Mouse (Mus musculus) forebrain, embryonic 14.5 days (tissue): ENCODE data around the gene Hsd17b14. TPM values are rescaled to one million over a fixed set of nuclear protein-coding genes. Genes with fewer than 3 reads are reported as not detected.

ENCODE experiments used
- ATAC-seq: fragments of 200-750 bp; cut with Nextera tagmentation; 2 replicates; pipeline ENCODE4 v1.8.0; 2017; ENCODE audit warnings: mild to moderate bottlenecking, moderate library complexity
- DNase-seq: peaks from one replicate; pipeline ENCODE4 v3.0.0-alpha.2; 2015; ENCODE audit warnings: low spot score
- H3K27ac ChIP-seq: fragments of 300-500 bp; sonication (generic); 2 replicates; pipeline ENCODE4 v1.5.1; 2014; ENCODE audit warnings: low read depth, mild to moderate bottlenecking, control low read depth, low read length, moderate library complexity
- H3K27me3 ChIP-seq: fragments of 300-500 bp; sonication (generic); replicated peaks from 2 replicates; pipeline ENCODE4 v1.6.1; 2014; ENCODE audit warnings: low read length, control low read depth, mixed read lengths; ENCODE audit not compliant: control insufficient read depth, insufficient read depth
- H3K36me3 ChIP-seq: fragments of 300-500 bp; sonication (generic); 2 replicates; pipeline ENCODE4 v1.6.1; 2014; ENCODE audit warnings: low read length, control low read depth; ENCODE audit not compliant: control insufficient read depth, insufficient read depth
- H3K4me1 ChIP-seq: fragments of 300-500 bp; sonication (generic); 2 replicates; pipeline ENCODE4 v1.6.1; 2014; ENCODE audit warnings: antibody characterized with exemption, low read length, control low read depth; ENCODE audit not compliant: control insufficient read depth, insufficient read depth
- H3K4me2 ChIP-seq: fragments of 300-500 bp; sonication (generic); 2 replicates; pipeline ENCODE4 v1.6.1; 2014; ENCODE audit warnings: mild to moderate bottlenecking, control low read depth, low read length
- H3K4me3 ChIP-seq: fragments of 300-500 bp; sonication (generic); 2 replicates; pipeline ENCODE4 v1.5.1; 2014; ENCODE audit warnings: low read depth, low read length, control low read depth
- H3K9ac ChIP-seq: fragments of 300-500 bp; sonication (generic); 2 replicates; pipeline ENCODE4 v1.6.1; 2014; ENCODE audit warnings: mild to moderate bottlenecking, low read length, control low read depth, moderate library complexity
- H3K9me3 ChIP-seq: fragments of 300-500 bp; sonication (generic); replicated peaks from 2 replicates; pipeline ENCODE4 v1.6.1; 2016; ENCODE audit warnings: low read length, control low read depth, mixed read lengths; ENCODE audit not compliant: control insufficient read depth
- WGBS: fragments of 180-500 bp; shearing (Covaris S2); extraction: QIAGEN DNeasy Blood & Tissue Kit; methylation state at CpG from one replicate; pipeline ENCODE4 v1.1.7; 2014; 5-methylcytosine and 5-hydroxymethylcytosine counted together
- polyA plus RNA-seq: library from polyadenylated mRNA; unstranded; fragments of >200 nt; fragmentation: Nextera tagmentation; extraction: Ambion mirVana; gene quantifications from 2 replicates; pipeline ENCODE4 v1.2.1, GENCODE M21; 2014

Gene Hsd17b14
- polyA plus RNA-seq, 1 experiment from 2014 or later = 0.17 TPM

DNA sequence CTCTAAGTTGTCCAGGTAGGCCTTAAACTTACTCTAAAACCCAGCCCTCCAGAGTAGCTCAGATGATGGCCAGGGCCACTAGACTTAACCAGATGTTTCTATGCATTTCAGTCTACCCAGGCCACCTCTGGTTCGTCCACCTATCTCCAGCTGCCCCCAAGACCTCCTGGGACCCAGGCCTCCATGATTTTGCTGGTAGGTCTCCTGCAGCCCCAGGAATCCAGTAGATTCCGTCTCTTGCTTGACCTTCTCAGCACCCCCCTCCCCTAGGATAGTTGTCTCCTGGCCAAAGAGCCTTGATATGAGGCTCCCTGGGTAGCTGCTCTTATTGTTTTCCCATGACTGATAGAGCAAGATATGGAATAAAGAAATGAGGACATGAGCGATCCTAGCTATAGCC is 15.6 kb upstream of the Hsd17b14 start:
- H3K4me3 ChIP-seq = no peak overlapping the region
- H3K9ac ChIP-seq = no peak overlapping the region
- H3K4me1 ChIP-seq = peaks cover 4% of the 10 kb centered on the region; the same call in 1 of the 2 replicates
- DNase-seq (no peak), ATAC-seq (no peak)
- H3K36me3 ChIP-seq = no peaks in the 10 kb centered on the region
- no peaks in the 10 kb centered on the region for H3K27me3 ChIP-seq
- 93% methylated on average over 3 of the region's 3 CpGs for WGBS
- no peak overlapping the region for H3K4me2 ChIP-seq
- no peak overlapping the region for H3K27ac ChIP-seq
- no peaks in the 10 kb centered on the region for H3K9me3 ChIP-seq

GRCm38 (mm10) chr7:45540213-45540612 is 14.5 kb upstream of the Hsd17b14 start:
- WGBS = 79% methylated on average over 2 of the region's 2 CpGs
- Histone ChIP-seq H3K4me3 (no peak overlapping the region), H3K4me1 (peaks cover 4% of the 10 kb centered on the region; the same call in 1 of the 2 replicates), H3K4me2 (no peak overlapping the region), H3K36me3 (no peaks in the 10 kb centered on the region), H3K9me3 (no peaks in the 10 kb centered on the region), H3K27me3 (no peaks in the 10 kb centered on the region), H3K9ac (no peak overlapping the region), H3K27ac (no peak overlapping the region)
- ATAC-seq = no peak
- DNase-seq = no peak

GRCm38 (mm10) chr7:45544525-45544924 is 10.2 kb upstream of the Hsd17b14 start:
- ATAC-seq (no peak), DNase-seq (no peak)

GRCm38 (mm10) chr7:45549641-45550436 is 4.9 kb upstream of the Hsd17b14 start:
- H3K9me3 ChIP-seq = no peaks in the 10 kb centered on the region
- no peak overlapping the region for H3K9ac ChIP-seq
- H3K4me1 ChIP-seq = no peaks in the 10 kb centered on the region
- no peak overlapping the region for H3K27ac ChIP-seq
- no peak overlapping the region for H3K4me3 ChIP-seq
- no peak for DNase-seq
- H3K4me2 ChIP-seq = no peak overlapping the region
- no peak for ATAC-seq
- H3K36me3 ChIP-seq = no peaks in the 10 kb centered on the region
- H3K27me3 ChIP-seq = no peaks in the 10 kb centered on the region
- 87% methylated on average over 16 of the region's 16 CpGs for WGBS

More at GRCm38 (mm10) chr7:45544525-45544924, 10.2 kb upstream of the Hsd17b14 start:
- Histone ChIP-seq H3K27me3 (no peaks in the 10 kb centered on the region), H3K9ac (no peak overlapping the region), H3K9me3 (no peaks in the 10 kb centered on the region), H3K4me3 (no peak overlapping the region), H3K4me2 (no peak overlapping the region), H3K36me3 (no peaks in the 10 kb centered on the region), H3K27ac (no peak overlapping the region), H3K4me1 (no peaks in the 10 kb centered on the region)
- WGBS = 93% methylated on average over 1 of the region's 1 CpGs

- H3K9ac ChIP-seq = no peak overlapping the region
- H3K4me3 ChIP-seq = no peak overlapping the region
- no peak for DNase-seq
- no peak for ATAC-seq
- H3K4me2 ChIP-seq = no peak overlapping the region
- H3K4me1 ChIP-seq = no peaks in the 10 kb centered on the region
- no peaks in the 10 kb centered on the region for H3K27me3 ChIP-seq
- H3K9me3 ChIP-seq = no peaks in the 10 kb centered on the region
- WGBS = 83% methylated on average over 11 of the region's 11 CpGs
- no peak overlapping the region for H3K27ac ChIP-seq
- no peaks in the 10 kb centered on the region for H3K36me3 ChIP-seq
Observed at GRCm38 (mm10) chr7:45550821-45551511, 3.7 kb upstream of the Hsd17b14 start.

DNA sequence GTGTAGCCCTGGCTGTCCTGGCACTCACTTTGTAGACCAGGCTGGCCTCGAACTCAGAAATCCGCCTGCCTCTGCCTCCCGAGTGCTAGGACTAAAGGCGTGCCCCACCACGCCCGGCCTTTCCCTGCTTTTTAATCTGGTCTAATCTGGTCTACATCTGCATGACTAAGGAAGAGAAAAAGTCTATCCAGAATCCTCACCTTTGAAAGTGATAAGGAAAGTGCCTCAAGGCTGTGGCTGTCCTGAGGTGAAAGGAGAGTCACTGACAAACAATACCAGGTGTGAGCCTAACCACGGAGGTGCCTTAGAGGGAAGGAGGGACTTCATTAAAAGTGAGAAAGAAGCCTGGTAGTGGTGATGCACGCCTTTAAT is 3.2 kb upstream of the Hsd17b14 start:
- H3K4me2 ChIP-seq = no peak overlapping the region
- DNase-seq (no peak), ATAC-seq (no peak)
- no peaks in the 10 kb centered on the region for H3K4me1 ChIP-seq
- no peak overlapping the region for H3K27ac ChIP-seq
- H3K36me3 ChIP-seq = no peaks in the 10 kb centered on the region
- no peak overlapping the region for H3K4me3 ChIP-seq
- H3K27me3 ChIP-seq = no peaks in the 10 kb centered on the region
- no peak overlapping the region for H3K9ac ChIP-seq
- WGBS = 83% methylated on average over 8 of the region's 8 CpGs
- no peaks in the 10 kb centered on the region for H3K9me3 ChIP-seq

GRCm38 (mm10) chr7:45553519-45553918 is 1.2 kb upstream of the Hsd17b14 start:
- no peak overlapping the region for H3K27ac ChIP-seq
- 76% methylated on average over 8 of the region's 8 CpGs for WGBS
- no peak overlapping the region for H3K9ac ChIP-seq
- no peaks in the 10 kb centered on the region for H3K9me3 ChIP-seq
- H3K4me2 ChIP-seq = no peak overlapping the region
- H3K4me1 ChIP-seq = no peaks in the 10 kb centered on the region
- H3K27me3 ChIP-seq = no peaks in the 10 kb centered on the region
- ATAC-seq (no peak), DNase-seq (no peak)
- H3K4me3 ChIP-seq = no peak overlapping the region
- no peaks in the 10 kb centered on the region for H3K36me3 ChIP-seq

- WGBS = 90% methylated on average over 2 of the region's 2 CpGs
Observed at GRCm38 (mm10) chr7:45553990-45554389, 703 bp upstream of the Hsd17b14 start.

GRCm38 (mm10) chr7:45555787-45556186 is 1.1 kb downstream of the Hsd17b14 start:
- Histone ChIP-seq H3K4me2 (no peak overlapping the region), H3K9ac (no peak overlapping the region), H3K4me1 (no peaks in the 10 kb centered on the region), H3K9me3 (no peaks in the 10 kb centered on the region), H3K4me3 (no peak overlapping the region), H3K27ac (no peak overlapping the region), H3K36me3 (no peaks in the 10 kb centered on the region), H3K27me3 (no peaks in the 10 kb centered on the region)
- DNase-seq (peak; percentile 77), ATAC-seq (no peak)
- WGBS = 24% methylated on average over 8 of the region's 8 CpGs

More at GRCm38 (mm10) chr7:45553990-45554389, 703 bp upstream of the Hsd17b14 start:
- H3K4me1 ChIP-seq = no peaks in the 10 kb centered on the region
- no peak overlapping the region for H3K27ac ChIP-seq
- ATAC-seq (no peak), DNase-seq (no peak)
- no peak overlapping the region for H3K9ac ChIP-seq
- no peaks in the 10 kb centered on the region for H3K9me3 ChIP-seq
- H3K4me2 ChIP-seq = no peak overlapping the region
- no peaks in the 10 kb centered on the region for H3K27me3 ChIP-seq
- H3K36me3 ChIP-seq = no peaks in the 10 kb centered on the region
- H3K4me3 ChIP-seq = no peak overlapping the region
